Mouse (Mus musculus) spleen, postnatal 14 days (tissue): ENCODE data around the gene Gm10944.

Experiments
- DNase-seq, 2 experiments: peaks; one replicate each; pipeline ENCODE4 v3.0.0; 2021 to 2022; ENCODE audit warnings: low spot score in 2 of 2

Gm10944 gene

GRCm38 (mm10) chr10:10681048-10681447 lies at the start of gene Gm10944:
Gm10944 (plus strand) TSS chr10:10681348.
- no peak for DNase-seq

- no peak for DNase-seq
Observed at GRCm38 (mm10) chr10:10655991-10656390, 25.2 kb upstream of the Gm10944 start.

GRCm38 (mm10) chr10:10656621-10657020 lies 24.5 kb upstream of the Gm10944 start:
- DNase-seq = no peak

GRCm38 (mm10) chr10:10659161-10659560 lies 22.0 kb upstream of the Gm10944 start:
- no peak for DNase-seq

GRCm38 (mm10) chr10:10659976-10660375 lies 21.2 kb upstream of the Gm10944 start:
- DNase-seq = no peak

GRCm38 (mm10) chr10:10688907-10689667 lies 7.9 kb downstream of the Gm10944 start:
- DNase-seq = no peak

- DNase-seq = no peak
Observed at GRCm38 (mm10) chr10:10689668-10690223, 8.6 kb downstream of the Gm10944 start.

- DNase-seq = no peak
Observed at GRCm38 (mm10) chr10:10697497-10697896, 16.3 kb downstream of the Gm10944 start.

- DNase-seq = no peak
Observed at GRCm38 (mm10) chr10:10700903-10701302, 19.8 kb downstream of the Gm10944 start.

GRCm38 (mm10) chr10:10701326-10701725 lies 20.2 kb downstream of the Gm10944 start:
- DNase-seq = no peak

- no peak for DNase-seq
Observed at GRCm38 (mm10) chr10:10708031-10708430, 26.9 kb downstream of the Gm10944 start.

- DNase-seq = no peak
Observed at GRCm38 (mm10) chr10:10710359-10710758, 29.2 kb downstream of the Gm10944 start.

GRCm38 (mm10) chr10:10710837-10711236 lies 29.7 kb downstream of the Gm10944 start:
- DNase-seq = no peak

GRCm38 (mm10) chr10:10726501-10726900 lies 45.4 kb downstream of the Gm10944 start:
- DNase-seq = no peak
